9 mouse cellular contexts compared by ENCODE assay signal in the genomic region with DNA sequence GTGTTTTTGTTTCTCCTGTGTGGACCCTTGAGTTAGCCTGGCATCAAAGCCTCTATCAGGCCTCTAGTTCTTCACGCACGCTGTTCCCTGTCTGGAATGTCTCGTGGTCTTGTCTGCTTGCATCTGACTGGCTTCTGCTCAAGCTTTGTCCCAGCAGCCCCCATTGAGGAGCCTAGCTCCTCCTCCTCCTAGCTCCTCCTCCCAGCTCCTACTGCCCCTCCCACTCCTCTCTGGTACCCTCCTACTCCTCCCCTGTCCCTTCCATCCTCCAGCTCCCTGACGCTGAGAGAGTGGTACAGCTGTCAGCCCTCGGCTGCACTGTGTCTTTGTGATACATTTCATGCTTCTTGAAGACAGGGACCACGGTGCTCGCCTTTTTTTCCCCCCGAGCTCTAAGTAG. TPM values are rescaled to one million over a fixed set of nuclear protein-coding genes. Genes with fewer than 3 reads are reported as not detected.
DNase-seq lines count a peak whose midpoint lies in the region; ATAC-seq and TF ChIP-seq lines count a peak whose summit lies in the region.
"Had no signal": no experiment of that assay in that cellular context is flagged by ENCODE, and none has a peak within 500 bp of the region (broad histone marks: within the 10 kb centered on the region; RNA-seq: fewer than 3 reads in every experiment).

No protein-coding gene starts in this region.

- no peak overlapping the region for H3K9ac ChIP-seq in stomach, embryonic 14.5 days (replicated peaks; ENCODE audit: low read depth, low read length)
- H3K9ac ChIP-seq in stomach, postnatal 0 days (ENCODE audit: low read length), result no peak overlapping the region
- H3K9ac ChIP-seq in forebrain, embryonic 12.5 days, result no peak overlapping the region
- no peak overlapping the region; the same call in 1 of the 2 replicates for H3K9ac ChIP-seq in stomach, embryonic 16.5 days (ENCODE audit: low read length)

- no peak overlapping the region for H3K4me3 ChIP-seq in stomach, embryonic 14.5 days (ENCODE audit: low read depth, low read length)
- H3K4me3 ChIP-seq in stomach, postnatal 0 days (ENCODE audit: low read depth, low read length), result no peak overlapping the region
- H3K4me3 ChIP-seq in forebrain, embryonic 12.5 days (replicated peaks), result no peak overlapping the region
- H3K4me3 ChIP-seq in midbrain, embryonic 10.5 days, result no peak overlapping the region
- no peak overlapping the region for H3K4me3 ChIP-seq in stomach, embryonic 16.5 days (replicated peaks; ENCODE audit: low read length)

- no peaks in the 10 kb centered on the region for H3K4me1 ChIP-seq in stomach, embryonic 14.5 days (ENCODE audit: control insufficient read depth, insufficient read depth, low read length)
- H3K4me1 ChIP-seq in stomach, postnatal 0 days (replicated peaks; ENCODE audit: control insufficient read depth, insufficient read depth), result no peaks in the 10 kb centered on the region
- peaks cover 5% of the 10 kb centered on the region; the same call in 1 of the 2 replicates for H3K4me1 ChIP-seq in forebrain, embryonic 12.5 days
- peaks cover 23% of the 10 kb centered on the region for H3K4me1 ChIP-seq in midbrain, embryonic 10.5 days
- H3K4me1 ChIP-seq in stomach, embryonic 16.5 days (ENCODE audit: control insufficient read depth, insufficient read depth, low read length), result peaks cover 6% of the 10 kb centered on the region; the same call in 1 of the 2 replicates

- no peak overlapping the region for H3K27ac ChIP-seq in stomach, embryonic 14.5 days (ENCODE audit: low read length)
- no peak overlapping the region for H3K27ac ChIP-seq in stomach, postnatal 0 days (replicated peaks)
- H3K27ac ChIP-seq in forebrain, embryonic 12.5 days, result no peak overlapping the region
- H3K27ac ChIP-seq in midbrain, embryonic 10.5 days (replicated peaks), result peak overlapping the region; percentile 2; the same call in 1 of the 2 replicates
- H3K27ac ChIP-seq in stomach, embryonic 16.5 days (ENCODE audit: low read length), result no peak overlapping the region

- no peaks in the 10 kb centered on the region for H3K9me3 ChIP-seq in stomach, embryonic 14.5 days (ENCODE audit: control insufficient read depth, low read depth, low read length)
- no peaks in the 10 kb centered on the region for H3K9me3 ChIP-seq in stomach, postnatal 0 days (ENCODE audit: control insufficient read depth, low read length)
- no peaks in the 10 kb centered on the region for H3K9me3 ChIP-seq in forebrain, embryonic 12.5 days
- H3K9me3 ChIP-seq in midbrain, embryonic 10.5 days (replicated peaks), result no peaks in the 10 kb centered on the region
- H3K9me3 ChIP-seq in stomach, embryonic 16.5 days (replicated peaks; ENCODE audit: control insufficient read depth, low read length), result no peaks in the 10 kb centered on the region

- H3K4me2 ChIP-seq in stomach, embryonic 14.5 days (replicated peaks; ENCODE audit: low read depth, low read length), result no peak overlapping the region
- no peak overlapping the region for H3K4me2 ChIP-seq in stomach, postnatal 0 days (replicated peaks; ENCODE audit: low read depth)
- H3K4me2 ChIP-seq in forebrain, embryonic 12.5 days, result no peak overlapping the region
- no peak overlapping the region for H3K4me2 ChIP-seq in stomach, embryonic 16.5 days (ENCODE audit: low read depth, low read length)

- ATAC-seq in stomach, embryonic 14.5 days (ENCODE audit: insufficient number of reproducible peaks, insufficient read depth, low FRiP score, low read depth), result 0 out of 2 replicates have a peak, but pooled peaks have one; percentile 24
- ATAC-seq in stomach, postnatal 0 days (ENCODE audit: low FRiP score, low TSS enrichment), result no peak; the same call in 1 of the 2 replicates
- ATAC-seq in forebrain, embryonic 12.5 days (ENCODE audit: low FRiP score), result peak; percentile 63; the same call in 1 of the 2 replicates
- peak; percentile 59 for ATAC-seq in stomach, embryonic 16.5 days (ENCODE audit: insufficient read depth, low FRiP score)
- ATAC-seq in frontal cortex, adult (ENCODE audit: low TSS enrichment), result no peak
- ATAC-seq in monocyte, adult 5-6 weeks (replicated peaks; ENCODE audit: insufficient number of reproducible peaks, low FRiP score, low TSS enrichment, poor library complexity, severe bottlenecking), result no peak

- no peak for DNase-seq in stomach, postnatal 0 days (ENCODE audit: low spot score)
- peak; percentile 49 for DNase-seq in midbrain, embryonic 10.5 days (ENCODE audit: low spot score)
- DNase-seq in layer of hippocampus, adult 9-10 months (ENCODE audit: low spot score), result no peak
- DNase-seq: heart, postnatal 10 days had no signal

- H3K36me3 ChIP-seq in stomach, embryonic 14.5 days (ENCODE audit: control insufficient read depth, insufficient read depth, low read length), result no peaks in the 10 kb centered on the region
- no peaks in the 10 kb centered on the region for H3K36me3 ChIP-seq in stomach, postnatal 0 days (ENCODE audit: control insufficient read depth, insufficient read depth, low read length)
- H3K36me3 ChIP-seq in forebrain, embryonic 12.5 days (replicated peaks), result no peaks in the 10 kb centered on the region
- H3K36me3 ChIP-seq in midbrain, embryonic 10.5 days, result no peaks in the 10 kb centered on the region
- no peaks in the 10 kb centered on the region for H3K36me3 ChIP-seq in stomach, embryonic 16.5 days (ENCODE audit: control insufficient read depth, insufficient read depth, low read length)

- no peak for TF ChIP-seq EP300 in stomach, postnatal 0 days (optimal IDR thresholded peaks at IDR 0.05)

- TF ChIP-seq CTCF in stomach, postnatal 0 days (IDR thresholded peaks at IDR 0.05; ENCODE audit: low read depth), result no peak

- H3K27me3 ChIP-seq in stomach, embryonic 14.5 days (ENCODE audit: control insufficient read depth, insufficient read depth, low read length), result no peaks in the 10 kb centered on the region
- H3K27me3 ChIP-seq in stomach, postnatal 0 days (ENCODE audit: control insufficient read depth, insufficient read depth, low read length), result no peaks in the 10 kb centered on the region
- H3K27me3 ChIP-seq in forebrain, embryonic 12.5 days, result peaks cover 4% of the 10 kb centered on the region
- peaks cover 7% of the 10 kb centered on the region; the same call in 1 of the 2 replicates for H3K27me3 ChIP-seq in midbrain, embryonic 10.5 days (ENCODE audit: low read depth, poor library complexity, severe bottlenecking)
- H3K27me3 ChIP-seq in stomach, embryonic 16.5 days (ENCODE audit: control insufficient read depth, insufficient read depth, low read length), result no peaks in the 10 kb centered on the region

- 29% methylated on average over 8 of the region's 8 CpGs for WGBS in stomach, embryonic 14.5 days
- WGBS in stomach, postnatal 0 days, result 13% methylated on average over 8 of the region's 8 CpGs
- WGBS in forebrain, embryonic 12.5 days, result 26% methylated on average over 8 of the region's 8 CpGs
- WGBS in midbrain, embryonic 10.5 days, result 29% methylated on average over 8 of the region's 8 CpGs
- WGBS in stomach, embryonic 16.5 days, result 14% methylated on average over 8 of the region's 8 CpGs

RNA-seq across cellular contexts. Expression of a gene that starts 51.4 kb away (rescaled TPM):
- polyA plus RNA-seq in stomach, embryonic 14.5 days (2014; fragmentation: Nextera tagmentation; extraction: Ambion mirVana), result 34.3 and 54.4 TPM in 2 replicates
- 34.3 and 35.4 TPM in 2 replicates for polyA plus RNA-seq in stomach, postnatal 0 days (2015; fragmentation: Nextera tagmentation; extraction: Ambion mirVana)
- polyA plus RNA-seq in forebrain, embryonic 12.5 days (2016; fragmentation: Nextera tagmentation; extraction: Ambion mirVana), result 4.0 and 4.9 TPM in 2 replicates
- 11.4 and 13.3 TPM in 2 replicates for polyA plus RNA-seq in midbrain, embryonic 10.5 days (2016; fragmentation: Nextera tagmentation; extraction: Ambion mirVana)
- polyA plus RNA-seq in stomach, embryonic 16.5 days (2015; fragmentation: Nextera tagmentation; extraction: Ambion mirVana), result 212 and 226 TPM in 2 replicates
- 13.5 to 30.9 TPM (median 19.7 TPM) in 3 replicates for total RNA-seq in monocyte, adult 5-6 weeks (2017)

Comparison
In these comparisons a context has a peak if more than half of its experiments do, and no peak if none do; other contexts are left out.
1. ATAC-seq: peak in stomach, embryonic 14.5 days (single experiment), forebrain, embryonic 12.5 days (single experiment) and stomach, embryonic 16.5 days (single experiment); none in stomach, postnatal 0 days (single experiment), frontal cortex, adult (single experiment) and monocyte, adult 5-6 weeks (single experiment).